Mouse (Mus musculus): ENCODE data around the gene Fgfr2.

GRCm38 (mm10) chr7:130365711-130366110 is 2757.4 kb downstream of the Fgfr2 start:
- TF ChIP-seq POLR2A (IDR thresholded peaks at IDR 0.05; ENCODE audit: control insufficient read depth, low read depth, low read length) (no peak), CTCF (IDR thresholded peaks at IDR 0.05; ENCODE audit: control insufficient read depth, insufficient read depth, insufficient replicate concordance, low read depth, low read length) (no peak)
